ENCODE assay signal across 17 mouse cellular contexts in genomic region chr1:162136328-162136727, GRCm38 (mm10).
DNase-seq lines count a peak whose midpoint lies in the region; ATAC-seq and TF ChIP-seq lines count a peak whose summit lies in the region.
"Had no signal": no experiment of that assay in that cellular context is flagged by ENCODE, and none has a peak within 500 bp of the region (broad histone marks: within the 10 kb centered on the region; RNA-seq: fewer than 3 reads in every experiment).

No protein-coding gene starts in this region.

- no peak overlapping the region for H3K4me3 ChIP-seq in lung, postnatal 0 days (ENCODE audit: low read depth, low read length)
- H3K4me3 ChIP-seq in lung, adult 2 months (replicated peaks; ENCODE audit: extremely low read depth, low read depth, low read length): no peak overlapping the region
- no peak overlapping the region for H3K4me3 ChIP-seq in embryonic facial prominence, embryonic 13.5 days
- no peak overlapping the region for H3K4me3 ChIP-seq in hindbrain, embryonic 14.5 days (replicated peaks; ENCODE audit: low read length)
- H3K4me3 ChIP-seq in midbrain, embryonic 12.5 days: no peak overlapping the region
- H3K4me3 ChIP-seq: kidney, embryonic 15.5 days; liver, embryonic 15.5 days; megakaryocyte, embryonic 14.5 days had no signal

- peak; percentile 58 for DNase-seq in lung, postnatal 0 days (ENCODE audit: low spot score)
- DNase-seq in lung, adult 2 months: no peak
- no peak for DNase-seq in hindbrain, embryonic 14.5 days (ENCODE audit: low spot score)
- DNase-seq in heart, postnatal 14 days: no peak
- DNase-seq in testis, postnatal 14 days (ENCODE audit: low spot score): no peak
- DNase-seq in heart, adult 18-20 months: no peak
- DNase-seq: cerebellum, adult 2 months; gastrocnemius, postnatal 14 days; left cerebral cortex, postnatal 4 days; lung, postnatal 14 days; right cerebral cortex, postnatal 4 days had no signal

- intact Hi-C loops in heart, postnatal 14 days (cut with DNase I): no loop called here

- no peak for TF ChIP-seq POLR2A in lung, adult 2 months (IDR thresholded peaks at IDR 0.05; ENCODE audit: borderline replicate concordance, extremely low read depth, low read depth, low read length)

- no peaks in the 10 kb centered on the region for H3K36me3 ChIP-seq in lung, postnatal 0 days (ENCODE audit: insufficient read depth, low read length)
- no peaks in the 10 kb centered on the region for H3K36me3 ChIP-seq in embryonic facial prominence, embryonic 13.5 days
- H3K36me3 ChIP-seq in hindbrain, embryonic 14.5 days (replicated peaks; ENCODE audit: control insufficient read depth, insufficient read depth): no peaks in the 10 kb centered on the region; the same call in 1 of the 2 replicates
- H3K36me3 ChIP-seq in midbrain, embryonic 12.5 days: no peaks in the 10 kb centered on the region
- H3K36me3 ChIP-seq: G1E; kidney, embryonic 15.5 days; liver, embryonic 15.5 days had no signal

- no peak for TF ChIP-seq CTCF in lung, postnatal 0 days (IDR thresholded peaks at IDR 0.05)
- no peak for TF ChIP-seq CTCF in lung, adult 2 months (IDR thresholded peaks at IDR 0.05; ENCODE audit: insufficient read depth, low read length)

- H3K27ac ChIP-seq in lung, postnatal 0 days (ENCODE audit: low read length): no peak overlapping the region
- peak overlapping the region; percentile 87 for H3K27ac ChIP-seq in embryonic facial prominence, embryonic 13.5 days
- H3K27ac ChIP-seq in hindbrain, embryonic 14.5 days: peak overlapping the region; percentile 49
- 0 out of 2 replicates have a peak overlapping the region, but pooled peaks have one; percentile 35 for H3K27ac ChIP-seq in midbrain, embryonic 12.5 days (replicated peaks)
- H3K27ac ChIP-seq: kidney, embryonic 15.5 days; liver, embryonic 15.5 days had no signal

- H3K4me1 ChIP-seq in lung, postnatal 0 days (ENCODE audit: insufficient read depth, low read depth, low read length): no peaks in the 10 kb centered on the region
- no peaks in the 10 kb centered on the region for H3K4me1 ChIP-seq in lung, adult 2 months (ENCODE audit: control insufficient read depth, insufficient read depth, low read length)
- peaks cover 33% of the 10 kb centered on the region for H3K4me1 ChIP-seq in embryonic facial prominence, embryonic 13.5 days
- no peaks in the 10 kb centered on the region for H3K4me1 ChIP-seq in hindbrain, embryonic 14.5 days (replicated peaks; ENCODE audit: control insufficient read depth, insufficient read depth, low read length)
- H3K4me1 ChIP-seq in midbrain, embryonic 12.5 days: 0 out of 2 replicates have a peak, but pooled peaks cover 2% of the 10 kb centered on the region
- H3K4me1 ChIP-seq: kidney, embryonic 15.5 days; liver, embryonic 15.5 days; megakaryocyte, embryonic 14.5 days had no signal

- peak; percentile 29; the same call in 1 of the 2 replicates for TF ChIP-seq EP300 in lung, postnatal 0 days (IDR thresholded peaks at IDR 0.05)

- H3K9ac ChIP-seq in lung, postnatal 0 days (replicated peaks; ENCODE audit: low read depth): no peak overlapping the region
- no peak overlapping the region for H3K9ac ChIP-seq in embryonic facial prominence, embryonic 13.5 days
- H3K9ac ChIP-seq in hindbrain, embryonic 14.5 days: no peak overlapping the region
- H3K9ac ChIP-seq in midbrain, embryonic 12.5 days (replicated peaks): no peak overlapping the region
- H3K9ac ChIP-seq: kidney, embryonic 15.5 days; liver, embryonic 15.5 days had no signal

- ATAC-seq in lung, postnatal 0 days: peak; percentile 25; the same call in 1 of the 2 replicates
- no peak for ATAC-seq in embryonic facial prominence, embryonic 13.5 days (ENCODE audit: insufficient number of reproducible peaks, insufficient read depth, low FRiP score, low TSS enrichment, low read depth)
- peak; percentile 34; the same call in 1 of the 2 replicates for ATAC-seq in hindbrain, embryonic 14.5 days (ENCODE audit: low FRiP score)
- peak; percentile 75; the same call in 1 of the 2 replicates for ATAC-seq in midbrain, embryonic 12.5 days (ENCODE audit: low FRiP score, low read depth)

- H3K27me3 ChIP-seq in lung, postnatal 0 days (replicated peaks; ENCODE audit: insufficient read depth, low read length): no peaks in the 10 kb centered on the region
- H3K27me3 ChIP-seq in embryonic facial prominence, embryonic 13.5 days: no peaks in the 10 kb centered on the region
- H3K27me3 ChIP-seq in hindbrain, embryonic 14.5 days (ENCODE audit: control insufficient read depth, insufficient read depth, low read length): no peaks in the 10 kb centered on the region
- no peaks in the 10 kb centered on the region for H3K27me3 ChIP-seq in midbrain, embryonic 12.5 days
- H3K27me3 ChIP-seq: kidney, embryonic 15.5 days; liver, embryonic 15.5 days; megakaryocyte, embryonic 14.5 days had no signal

- H3K4me2 ChIP-seq in lung, postnatal 0 days (replicated peaks; ENCODE audit: low read depth, low read length): no peak overlapping the region
- H3K4me2 ChIP-seq in embryonic facial prominence, embryonic 13.5 days: no peak overlapping the region
- H3K4me2 ChIP-seq in hindbrain, embryonic 14.5 days (replicated peaks): no peak overlapping the region
- no peak overlapping the region for H3K4me2 ChIP-seq in midbrain, embryonic 12.5 days (replicated peaks)
- H3K4me2 ChIP-seq: kidney, embryonic 15.5 days; liver, embryonic 15.5 days had no signal

- WGBS in lung, postnatal 0 days: 42% methylated on average over 4 of the region's 4 CpGs
- WGBS in lung, adult 2 months: 48% methylated on average over 4 of the region's 4 CpGs
- 7% methylated on average over 4 of the region's 4 CpGs for WGBS in embryonic facial prominence, embryonic 13.5 days
- WGBS in hindbrain, embryonic 14.5 days: 30% methylated on average over 4 of the region's 4 CpGs
- WGBS in midbrain, embryonic 12.5 days: 32% methylated on average over 4 of the region's 4 CpGs

- no peaks in the 10 kb centered on the region for H3K9me3 ChIP-seq in lung, postnatal 0 days (ENCODE audit: low read length)
- H3K9me3 ChIP-seq in embryonic facial prominence, embryonic 13.5 days: no peaks in the 10 kb centered on the region
- no peaks in the 10 kb centered on the region for H3K9me3 ChIP-seq in hindbrain, embryonic 14.5 days (ENCODE audit: control insufficient read depth, low read length)
- no peaks in the 10 kb centered on the region for H3K9me3 ChIP-seq in midbrain, embryonic 12.5 days
- H3K9me3 ChIP-seq: G1E; kidney, embryonic 15.5 days; liver, embryonic 15.5 days; megakaryocyte, embryonic 14.5 days had no signal
